Mouse (Mus musculus): ENCODE data around the gene Cd151. TPM values are rescaled to one million over a fixed set of nuclear protein-coding genes. Genes with fewer than 3 reads are reported as not detected.
A peak's percentile ranks its signal among the peaks of the same experiment; 100 is the strongest.
"Not testable (repeated sequence)": the region's sequence is repeated elsewhere in the genome, so short reads cannot be mapped to it uniquely, and the experiment has no call there.

Gene Cd151
- polyA plus RNA-seq, 1 experiment from 2014 or later = 49.6 TPM

- TF ChIP-seq EP300 (IDR thresholded peaks at IDR 0.05) (no peak), CTCF (IDR thresholded peaks at IDR 0.05) (no peak)
- Histone ChIP-seq H3K4me2 (replicated peaks; ENCODE audit: low read depth, low read length) (peak within 1 kb of the TSS; percentile 71), H3K27me3 (replicated peaks; ENCODE audit: insufficient read depth, low read length) (no peaks in the 10 kb centered on the region), H3K9ac (replicated peaks; ENCODE audit: low read depth) (no peak within 1 kb of the TSS; the same call in 1 of the 2 replicates), H3K4me3 (ENCODE audit: low read depth, low read length) (peak within 1 kb of the TSS; percentile 34), H3K36me3 (ENCODE audit: insufficient read depth, low read length) (no peaks in the 10 kb centered on the region), H3K9me3 (ENCODE audit: low read length) (no peaks in the 10 kb centered on the region), H3K4me1 (ENCODE audit: insufficient read depth, low read depth, low read length) (peaks cover 12% of the 10 kb centered on the region), H3K27ac (ENCODE audit: low read length) (peak within 1 kb of the TSS; percentile 4; the same call in 1 of the 2 replicates)
- ATAC-seq (peak; percentile 48), DNase-seq (ENCODE audit: low spot score) (peak; percentile 89)
- WGBS = under 1% methylated on average over 25 of the region's 25 CpGs
Measured at GRCm38 (mm10) chr7:141443828-141444237, 23.4 kb upstream of the Cd151 start, which contains the start of gene Pidd1. TSS of gene Pidd1 (minus strand) at chr7:141444025.

- H3K4me3 ChIP-seq (ENCODE audit: low read depth, low read length); H3K27me3 ChIP-seq (replicated peaks; ENCODE audit: insufficient read depth, low read length); H3K4me1 ChIP-seq (ENCODE audit: insufficient read depth, low read depth, low read length); DNase-seq (ENCODE audit: low spot score); H3K36me3 ChIP-seq (ENCODE audit: insufficient read depth, low read length); ATAC-seq; H3K27ac ChIP-seq (ENCODE audit: low read length); H3K9ac ChIP-seq (replicated peaks; ENCODE audit: low read depth); H3K9me3 ChIP-seq (ENCODE audit: low read length); H3K4me2 ChIP-seq (replicated peaks; ENCODE audit: low read depth, low read length): not testable (repeated sequence)
- 70% methylated on average over 3 of the region's 3 CpGs for whole genome bisulfite sequencing
Measured at GRCm38 (mm10) chr7:141446374-141446773, 20.8 kb upstream of the Cd151 start.

DNA sequence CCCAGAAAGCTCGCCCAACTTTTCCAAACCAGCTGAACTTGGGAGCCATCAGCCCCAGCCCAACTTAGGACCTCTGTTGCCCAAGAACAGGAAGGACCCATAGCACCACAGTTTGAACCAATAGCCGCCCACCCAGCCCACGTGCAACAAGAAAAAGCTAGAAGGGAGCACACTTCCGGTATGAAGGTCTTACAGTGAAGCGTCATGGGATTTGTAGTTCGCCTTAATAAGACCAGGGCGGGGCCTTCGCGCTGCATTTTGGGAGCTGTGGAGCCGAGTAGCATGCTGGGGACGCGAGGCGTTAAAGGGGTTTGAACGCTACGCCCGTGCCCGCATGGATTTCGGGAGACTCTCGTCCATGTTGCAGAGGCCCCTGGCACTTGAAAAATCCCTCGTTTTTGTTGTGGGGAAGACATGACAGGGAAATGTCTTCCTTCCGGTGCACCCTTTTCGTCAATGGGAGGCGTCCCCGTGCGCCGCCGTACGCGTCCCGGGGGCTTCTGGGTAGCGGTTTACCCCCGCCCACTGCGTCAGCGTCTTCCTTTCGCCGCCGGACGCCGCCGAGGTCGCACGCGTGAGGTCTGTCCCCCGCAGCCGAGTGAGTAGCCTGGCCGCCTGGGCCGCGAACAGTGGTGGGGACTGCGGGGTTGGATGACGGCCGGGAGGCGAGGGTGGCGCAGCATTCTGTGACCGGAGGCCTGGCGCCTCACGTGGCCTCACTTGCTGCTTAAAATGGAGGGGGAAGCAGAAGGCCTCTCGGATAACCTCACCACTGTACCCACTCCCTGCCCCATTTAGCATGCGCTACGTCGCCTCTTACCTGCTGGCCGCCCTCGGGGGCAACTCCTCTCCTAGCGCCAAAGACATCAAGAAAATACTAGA lies 19.8 kb upstream of the Cd151 start, which contains the start of gene Rplp2:
Gene Rplp2 (plus strand): TSS at position 261 of the 882 bp plus-strand sequence.
- TF ChIP-seq CTCF (IDR thresholded peaks at IDR 0.05) = peak; percentile 20; the same call in 1 of the 2 replicates
- peak; percentile 70 for TF ChIP-seq EP300 (IDR thresholded peaks at IDR 0.05)
- H3K9me3 ChIP-seq (ENCODE audit: low read length) = no peaks in the 10 kb centered on the region
- peak within 1 kb of the TSS; percentile 79 for H3K27ac ChIP-seq (ENCODE audit: low read length)
- under 1% methylated on average over 57 of the region's 63 CpGs for WGBS
- H3K36me3 ChIP-seq (ENCODE audit: insufficient read depth, low read length) = no peaks in the 10 kb centered on the region
- H3K4me3 ChIP-seq (ENCODE audit: low read depth, low read length) = peak within 1 kb of the TSS; percentile 72
- H3K9ac ChIP-seq (replicated peaks; ENCODE audit: low read depth) = peak within 1 kb of the TSS; percentile 76
- peak within 1 kb of the TSS; percentile 68 for H3K4me2 ChIP-seq (replicated peaks; ENCODE audit: low read depth, low read length)
- DNase-seq (ENCODE audit: low spot score) (peak; percentile 97), ATAC-seq (peak; percentile 94)
- H3K27me3 ChIP-seq (replicated peaks; ENCODE audit: insufficient read depth, low read length) = no peaks in the 10 kb centered on the region
- H3K4me1 ChIP-seq (ENCODE audit: insufficient read depth, low read depth, low read length) = peaks cover 8% of the 10 kb centered on the region

GRCm38 (mm10) chr7:141451928-141452327 lies 15.3 kb upstream of the Cd151 start:
- TF ChIP-seq CTCF (IDR thresholded peaks at IDR 0.05) (no peak), EP300 (IDR thresholded peaks at IDR 0.05) (no peak)
- ATAC-seq = no peak

GRCm38 (mm10) chr7:141453636-141454035 lies 13.6 kb upstream of the Cd151 start:
- TF ChIP-seq EP300 (IDR thresholded peaks at IDR 0.05) = no peak
- TF ChIP-seq CTCF (IDR thresholded peaks at IDR 0.05) = no peak
- no peaks in the 10 kb centered on the region for H3K9me3 ChIP-seq (ENCODE audit: low read length)
- no peak overlapping the region for H3K4me2 ChIP-seq (replicated peaks; ENCODE audit: low read depth, low read length)
- peak; percentile 60 for DNase-seq (ENCODE audit: low spot score)
- H3K27me3 ChIP-seq (replicated peaks; ENCODE audit: insufficient read depth, low read length) = no peaks in the 10 kb centered on the region
- H3K9ac ChIP-seq (replicated peaks; ENCODE audit: low read depth) = no peak overlapping the region
- H3K36me3 ChIP-seq (ENCODE audit: insufficient read depth, low read length) = peaks cover 11% of the 10 kb centered on the region
- peaks cover 16% of the 10 kb centered on the region; the same call in 1 of the 2 replicates for H3K4me1 ChIP-seq (ENCODE audit: insufficient read depth, low read depth, low read length)
- WGBS = 29% methylated on average over 2 of the region's 2 CpGs
- peak overlapping the region; percentile 99; the same call in 1 of the 2 replicates for H3K27ac ChIP-seq (ENCODE audit: low read length)
- H3K4me3 ChIP-seq (ENCODE audit: low read depth, low read length) = no peak overlapping the region
- ATAC-seq = no peak

More at GRCm38 (mm10) chr7:141451928-141452327, 15.3 kb upstream of the Cd151 start:
- Histone ChIP-seq H3K4me1 (ENCODE audit: insufficient read depth, low read depth, low read length) (peaks cover 14% of the 10 kb centered on the region; the same call in 1 of the 2 replicates), H3K4me3 (ENCODE audit: low read depth, low read length) (no peak overlapping the region), H3K27me3 (replicated peaks; ENCODE audit: insufficient read depth, low read length) (no peaks in the 10 kb centered on the region), H3K27ac (ENCODE audit: low read length) (no peak overlapping the region), H3K36me3 (ENCODE audit: insufficient read depth, low read length) (no peaks in the 10 kb centered on the region), H3K4me2 (replicated peaks; ENCODE audit: low read depth, low read length) (no peak overlapping the region), H3K9me3 (ENCODE audit: low read length) (no peaks in the 10 kb centered on the region), H3K9ac (replicated peaks; ENCODE audit: low read depth) (no peak overlapping the region)
- no peak for DNase-seq (ENCODE audit: low spot score)

GRCm38 (mm10) chr7:141454967-141455551 lies 12.1 kb upstream of the Cd151 start, which contains the start of gene Pnpla2:
TSS of gene Pnpla2 (plus strand) at chr7:141455198.
- Histone ChIP-seq H3K4me1 (ENCODE audit: insufficient read depth, low read depth, low read length) (peaks cover 19% of the 10 kb centered on the region), H3K4me3 (ENCODE audit: low read depth, low read length) (peak within 1 kb of the TSS; percentile 69), H3K27me3 (replicated peaks; ENCODE audit: insufficient read depth, low read length) (no peaks in the 10 kb centered on the region), H3K9me3 (ENCODE audit: low read length) (no peaks in the 10 kb centered on the region), H3K4me2 (replicated peaks; ENCODE audit: low read depth, low read length) (peak within 1 kb of the TSS; percentile 82), H3K36me3 (ENCODE audit: insufficient read depth, low read length) (peaks cover 22% of the 10 kb centered on the region), H3K27ac (ENCODE audit: low read length) (peak within 1 kb of the TSS; percentile 99), H3K9ac (replicated peaks; ENCODE audit: low read depth) (peak within 1 kb of the TSS; percentile 84)
- peak; percentile 98 for DNase-seq (ENCODE audit: low spot score)
- WGBS = under 1% methylated on average over 45 of the region's 45 CpGs
- peak; percentile 32; the same call in 1 of the 2 replicates for TF ChIP-seq CTCF (IDR thresholded peaks at IDR 0.05)
- TF ChIP-seq EP300 (IDR thresholded peaks at IDR 0.05) = no peak
- ATAC-seq = peak; percentile 88

Data from lung, postnatal 0 days (tissue).